Comparison of ENCODE assay signal across 25 mouse cellular contexts in genomic region chr15:60387962-60388361, GRCm38 (mm10).
DNase-seq lines count a peak whose midpoint lies in the region; ATAC-seq and TF ChIP-seq lines count a peak whose summit lies in the region.
"Had no signal": no experiment of that assay in that cellular context is flagged by ENCODE, and none has a peak within 500 bp of the region (broad histone marks: within the 10 kb centered on the region; RNA-seq: fewer than 3 reads in every experiment).

No protein-coding gene starts in this region.

- no peaks in the 10 kb centered on the region for H3K9me3 ChIP-seq in forebrain, embryonic 16.5 days (ENCODE audit: control insufficient read depth, low read length)
- no peaks in the 10 kb centered on the region for H3K9me3 ChIP-seq in forebrain, embryonic 10.5 days
- H3K9me3 ChIP-seq: heart, embryonic 12.5 days; hindbrain, embryonic 12.5 days; limb, embryonic 10.5 days; liver, embryonic 15.5 days; lung, embryonic 15.5 days; neural tube, embryonic 13.5 days had no signal

- H3K4me1 ChIP-seq in forebrain, embryonic 16.5 days (replicated peaks; ENCODE audit: control insufficient read depth, insufficient read depth, low read length): no peaks in the 10 kb centered on the region; the same call in 1 of the 2 replicates
- peaks cover 13% of the 10 kb centered on the region; the same call in 1 of the 2 replicates for H3K4me1 ChIP-seq in forebrain, embryonic 10.5 days
- H3K4me1 ChIP-seq: heart, embryonic 12.5 days; hindbrain, embryonic 12.5 days; limb, embryonic 10.5 days; liver, embryonic 15.5 days; lung, embryonic 15.5 days; neural tube, embryonic 13.5 days had no signal

- no peaks in the 10 kb centered on the region for H3K36me3 ChIP-seq in forebrain, embryonic 16.5 days (ENCODE audit: control insufficient read depth, insufficient read depth)
- H3K36me3 ChIP-seq in forebrain, embryonic 10.5 days (replicated peaks): no peaks in the 10 kb centered on the region
- H3K36me3 ChIP-seq: heart, embryonic 12.5 days; hindbrain, embryonic 12.5 days; limb, embryonic 10.5 days; liver, embryonic 15.5 days; lung, embryonic 15.5 days; neural tube, embryonic 13.5 days had no signal

- peak; percentile 78 for ATAC-seq in forebrain, embryonic 16.5 days

- 60% methylated on average over 2 of the region's 2 CpGs for WGBS in forebrain, embryonic 16.5 days
- 94% methylated on average over 2 of the region's 2 CpGs for WGBS in forebrain, embryonic 10.5 days

- no peaks in the 10 kb centered on the region for H3K27me3 ChIP-seq in forebrain, embryonic 16.5 days (replicated peaks; ENCODE audit: control insufficient read depth, insufficient read depth, low read length)
- peaks cover 10% of the 10 kb centered on the region; the same call in 1 of the 2 replicates for H3K27me3 ChIP-seq in forebrain, embryonic 10.5 days (ENCODE audit: poor library complexity, severe bottlenecking)
- H3K27me3 ChIP-seq: heart, embryonic 12.5 days; hindbrain, embryonic 12.5 days; liver, embryonic 15.5 days; lung, embryonic 15.5 days; neural tube, embryonic 13.5 days had no signal

- H3K9ac ChIP-seq in forebrain, embryonic 16.5 days (replicated peaks; ENCODE audit: low read depth, low read length): no peak overlapping the region
- H3K9ac ChIP-seq: heart, embryonic 12.5 days; hindbrain, embryonic 12.5 days; liver, embryonic 15.5 days; lung, embryonic 15.5 days; neural tube, embryonic 13.5 days had no signal

- TF ChIP-seq CTCF in brain, embryonic 14.5 days (IDR thresholded peaks at IDR 0.05; ENCODE audit: borderline replicate concordance, extremely low read depth, insufficient read depth, insufficient read length): no peak

- H3K4me2 ChIP-seq in forebrain, embryonic 16.5 days (ENCODE audit: low read length): no peak overlapping the region
- H3K4me2 ChIP-seq: heart, embryonic 12.5 days; hindbrain, embryonic 12.5 days; liver, embryonic 15.5 days; lung, embryonic 15.5 days; neural tube, embryonic 13.5 days had no signal

- no peak for TF ChIP-seq POLR2A in brain, embryonic 14.5 days (IDR thresholded peaks at IDR 0.05; ENCODE audit: borderline replicate concordance, extremely low read depth, insufficient read depth, insufficient read length, poor library complexity, severe bottlenecking)

- no peak overlapping the region for H3K4me3 ChIP-seq in forebrain, embryonic 16.5 days (replicated peaks; ENCODE audit: low read length)
- H3K4me3 ChIP-seq in forebrain, embryonic 10.5 days: no peak overlapping the region
- H3K4me3 ChIP-seq: heart, embryonic 12.5 days; hindbrain, embryonic 12.5 days; limb, embryonic 10.5 days; liver, embryonic 15.5 days; lung, embryonic 15.5 days; myocyte; neural tube, embryonic 13.5 days had no signal

- no peak overlapping the region for H3K27ac ChIP-seq in forebrain, embryonic 16.5 days (ENCODE audit: low read length)
- no peak overlapping the region for H3K27ac ChIP-seq in forebrain, embryonic 10.5 days
- H3K27ac ChIP-seq: hindbrain, embryonic 12.5 days; kidney, postnatal 0 days; limb, embryonic 10.5 days; liver, embryonic 15.5 days; lung, embryonic 15.5 days; neural tube, embryonic 13.5 days had no signal

- no peak for DNase-seq in forebrain, embryonic 10.5 days (ENCODE audit: extremely low spot score, low spot score)
- DNase-seq in brain, adult 2 months (ENCODE audit: low read depth, low spot score): peak; percentile 48
- peak; percentile 74 for DNase-seq in brain, embryonic 14.5 days (ENCODE audit: low read depth)
- peak; percentile 37 for DNase-seq in layer of hippocampus, adult 9-10 months (ENCODE audit: low spot score)
- no peak for DNase-seq in adrenal gland, postnatal 25 days
- no peak for DNase-seq in lung, postnatal 25 days (ENCODE audit: low spot score)
- DNase-seq: adrenal gland, adult 2 months; heart, adult 11 months; heart, postnatal 10 days; kidney, adult 2 months; liver; lung, postnatal 4 days; midbrain, embryonic 14.5 days; retina, postnatal 1 day; thymus, adult 18-20 months; thymus, postnatal 4 days had no signal

Comparison
In these comparisons a context has a peak if more than half of its experiments do, and no peak if none do; other contexts are left out.
1. DNase-seq: peak in brain, adult 2 months (single experiment), brain, embryonic 14.5 days (single experiment) and layer of hippocampus, adult 9-10 months (single experiment); none in forebrain, embryonic 10.5 days (single experiment), adrenal gland, postnatal 25 days (single experiment) and lung, postnatal 25 days (single experiment).